Mouse (Mus musculus) thymus, postnatal 25 days (tissue): ENCODE data around the gene Fam122a.

Source experiments
- DNase-seq: peaks from one replicate; pipeline ENCODE4 v3.0.0; 2022

Fam122a gene

GRCm38 (mm10) chr19:24476929-24477882 is at the start of gene Fam122a:
Gene Fam122a, minus strand, starts transcription at chr19:24477356.
- DNase-seq, result peak; percentile 93

GRCm38 (mm10) chr19:24523476-24524313 is 46.5 kb upstream of the Fam122a start:
- DNase-seq, result no peak

GRCm38 (mm10) chr19:24521997-24522396 is 44.8 kb upstream of the Fam122a start:
- DNase-seq, result no peak

GRCm38 (mm10) chr19:24521146-24521545 is 44.0 kb upstream of the Fam122a start:
- DNase-seq, result no peak

- DNase-seq, result no peak
Observed at GRCm38 (mm10) chr19:24519732-24520409, 42.7 kb upstream of the Fam122a start.

GRCm38 (mm10) chr19:24518384-24518783 is 41.2 kb upstream of the Fam122a start:
- DNase-seq, result no peak

- DNase-seq, result no peak
Observed at GRCm38 (mm10) chr19:24517057-24517456, 39.9 kb upstream of the Fam122a start.

- DNase-seq, result no peak
Observed at GRCm38 (mm10) chr19:24515941-24516340, 38.8 kb upstream of the Fam122a start.

- DNase-seq, result no peak
Observed at GRCm38 (mm10) chr19:24514661-24515642, 37.8 kb upstream of the Fam122a start.

GRCm38 (mm10) chr19:24513105-24513843 is 36.1 kb upstream of the Fam122a start:
- no peak for DNase-seq

GRCm38 (mm10) chr19:24511939-24512338 is 34.8 kb upstream of the Fam122a start:
- DNase-seq, result no peak

- DNase-seq, result no peak
Observed at GRCm38 (mm10) chr19:24509391-24509790, 32.2 kb upstream of the Fam122a start.

GRCm38 (mm10) chr19:24508087-24508767 is 31.1 kb upstream of the Fam122a start:
- no peak for DNase-seq

GRCm38 (mm10) chr19:24502736-24503421 is 25.7 kb upstream of the Fam122a start:
- DNase-seq, result peak; percentile 19

GRCm38 (mm10) chr19:24501525-24501924 is 24.4 kb upstream of the Fam122a start:
- DNase-seq, result no peak

GRCm38 (mm10) chr19:24500431-24500830 is 23.3 kb upstream of the Fam122a start:
- no peak for DNase-seq

- DNase-seq, result no peak
Observed at GRCm38 (mm10) chr19:24499291-24499690, 22.1 kb upstream of the Fam122a start.

- DNase-seq, result no peak
Observed at GRCm38 (mm10) chr19:24493887-24494286, 16.7 kb upstream of the Fam122a start.

GRCm38 (mm10) chr19:24491824-24492223 is 14.7 kb upstream of the Fam122a start:
- DNase-seq, result no peak

- no peak for DNase-seq
Observed at GRCm38 (mm10) chr19:24490275-24490674, 13.1 kb upstream of the Fam122a start.
